Mouse (Mus musculus) hindbrain, embryonic 15.5 days (tissue): ENCODE results near the gene Ccdc12. TPM values are rescaled to one million over a fixed set of nuclear protein-coding genes. Genes with fewer than 3 reads are reported as not detected.

ENCODE experiments used
- ATAC-seq: fragments of 200-750 bp; cut with Nextera tagmentation; 2 replicates; pipeline ENCODE4 v1.8.0; 2017; ENCODE audit warnings: low read depth, moderate number of reproducible peaks, moderate TSS enrichment; ENCODE audit not compliant: low FRiP score
- H3K27ac ChIP-seq: fragments of 300-500 bp; sonication (generic); replicated peaks from 2 replicates; pipeline ENCODE4 v1.5.1; 2015; ENCODE audit warnings: mild to moderate bottlenecking, inconsistent platforms
- H3K27me3 ChIP-seq: fragments of 300-500 bp; sonication (generic); 2 replicates; pipeline ENCODE4 v1.6.1; 2015; ENCODE audit warnings: control low read depth, inconsistent platforms
- H3K36me3 ChIP-seq: fragments of 300-500 bp; sonication (generic); 2 replicates; pipeline ENCODE4 v1.6.1; 2015; ENCODE audit warnings: control low read depth, inconsistent platforms
- H3K4me1 ChIP-seq: fragments of 300-500 bp; sonication (generic); replicated peaks from 2 replicates; pipeline ENCODE4 v1.6.1; 2015; ENCODE audit warnings: control low read depth, inconsistent platforms
- H3K4me2 ChIP-seq: fragments of 300-500 bp; sonication (generic); 2 replicates; pipeline ENCODE4 v1.6.1; 2015; ENCODE audit warnings: moderate library complexity, mild to moderate bottlenecking, inconsistent platforms
- H3K4me3 ChIP-seq: fragments of 300-500 bp; sonication (generic); 2 replicates; pipeline ENCODE4 v1.5.1; 2015; ENCODE audit warnings: mild to moderate bottlenecking, inconsistent platforms
- H3K9ac ChIP-seq: fragments of 300-500 bp; sonication (generic); 2 replicates; pipeline ENCODE4 v1.6.1; 2015; ENCODE audit warnings: inconsistent platforms
- H3K9me3 ChIP-seq: fragments of 300-500 bp; sonication (generic); 2 replicates; pipeline ENCODE4 v1.6.1; 2016; ENCODE audit warnings: control low read depth, inconsistent platforms
- WGBS: fragments of 180-500 bp; shearing (Covaris S2); methylation state at CpG from one replicate; pipeline ENCODE4 v1.1.7; 2015; 5-methylcytosine and 5-hydroxymethylcytosine counted together
- polyA plus RNA-seq: library from polyadenylated mRNA; unstranded; fragments of >200 nt; fragmentation: Nextera tagmentation; extraction: Ambion mirVana; gene quantifications from 2 replicates; pipeline ENCODE4 v1.2.1, GENCODE M21; 2015

The Ccdc12 gene
- polyA plus RNA-seq, 1 experiment from 2014 or later = 103 TPM

GRCm38 (mm10) chr9:110631191-110631590 is 25.1 kb upstream of the Ccdc12 start:
- Histone ChIP-seq H3K27me3 (peaks cover 4% of the 10 kb centered on the region; the same call in 1 of the 2 replicates), H3K4me1 (peaks cover 13% of the 10 kb centered on the region), H3K4me3 (peak overlapping the region; percentile 31), H3K9ac (peak overlapping the region; percentile 17; the same call in 1 of the 2 replicates), H3K9me3 (no peaks in the 10 kb centered on the region), H3K4me2 (peak overlapping the region; percentile 57), H3K27ac (no peak overlapping the region), H3K36me3 (0 out of 2 replicates have a peak, but pooled peaks cover 6% of the 10 kb centered on the region)
- no peak; the same call in 1 of the 2 replicates for ATAC-seq
- 27% methylated on average over 10 of the region's 10 CpGs for WGBS

GRCm38 (mm10) chr9:110631651-110632275 is 24.5 kb upstream of the Ccdc12 start:
- ATAC-seq = peak; percentile 14; the same call in 1 of the 2 replicates
- Histone ChIP-seq H3K9ac (peak overlapping the region; percentile 17; the same call in 1 of the 2 replicates), H3K9me3 (no peaks in the 10 kb centered on the region), H3K4me1 (peaks cover 13% of the 10 kb centered on the region), H3K27me3 (peaks cover 4% of the 10 kb centered on the region; the same call in 1 of the 2 replicates), H3K4me2 (peak overlapping the region; percentile 57), H3K4me3 (peak overlapping the region; percentile 31), H3K36me3 (0 out of 2 replicates have a peak, but pooled peaks cover 6% of the 10 kb centered on the region), H3K27ac (no peak overlapping the region)
- WGBS = 18% methylated on average over 30 of the region's 30 CpGs

GRCm38 (mm10) chr9:110632671-110633070 is 23.6 kb upstream of the Ccdc12 start:
- Histone ChIP-seq H3K4me3 (no peak overlapping the region), H3K9ac (no peak overlapping the region), H3K9me3 (no peaks in the 10 kb centered on the region), H3K27me3 (peaks cover 4% of the 10 kb centered on the region; the same call in 1 of the 2 replicates), H3K4me2 (no peak overlapping the region), H3K27ac (no peak overlapping the region), H3K4me1 (peaks cover 13% of the 10 kb centered on the region), H3K36me3 (0 out of 2 replicates have a peak, but pooled peaks cover 2% of the 10 kb centered on the region)
- no peak for ATAC-seq
- 84% methylated on average over 15 of the region's 15 CpGs for WGBS

GRCm38 (mm10) chr9:110633882-110634281 is 22.4 kb upstream of the Ccdc12 start:
- Histone ChIP-seq H3K4me3 (no peak overlapping the region), H3K36me3 (no peaks in the 10 kb centered on the region), H3K4me1 (peaks cover 13% of the 10 kb centered on the region), H3K4me2 (no peak overlapping the region), H3K27me3 (peaks cover 4% of the 10 kb centered on the region; the same call in 1 of the 2 replicates), H3K9me3 (no peaks in the 10 kb centered on the region), H3K27ac (no peak overlapping the region), H3K9ac (no peak overlapping the region)
- 81% methylated on average over 17 of the region's 17 CpGs for WGBS
- no peak for ATAC-seq

GRCm38 (mm10) chr9:110635225-110635624 is 21.1 kb upstream of the Ccdc12 start:
- WGBS = 8% methylated on average over 19 of the region's 19 CpGs
- ATAC-seq = no peak
- H3K27me3 ChIP-seq = peaks cover 4% of the 10 kb centered on the region; the same call in 1 of the 2 replicates

GRCm38 (mm10) chr9:110638611-110639021 is 17.7 kb upstream of the Ccdc12 start:
- Histone ChIP-seq H3K36me3 (no peaks in the 10 kb centered on the region), H3K4me1 (no peaks in the 10 kb centered on the region), H3K27me3 (no peaks in the 10 kb centered on the region), H3K4me2 (no peak overlapping the region), H3K9ac (no peak overlapping the region), H3K4me3 (no peak overlapping the region), H3K27ac (no peak overlapping the region), H3K9me3 (no peaks in the 10 kb centered on the region)
- 77% methylated on average over 10 of the region's 10 CpGs for WGBS
- ATAC-seq = no peak

More at GRCm38 (mm10) chr9:110635225-110635624, 21.1 kb upstream of the Ccdc12 start:
- H3K4me1 ChIP-seq = peaks cover 13% of the 10 kb centered on the region
- no peaks in the 10 kb centered on the region for H3K9me3 ChIP-seq
- no peak overlapping the region for H3K27ac ChIP-seq
- H3K36me3 ChIP-seq = no peaks in the 10 kb centered on the region
- H3K4me2 ChIP-seq = no peak overlapping the region
- H3K4me3 ChIP-seq = no peak overlapping the region
- no peak overlapping the region for H3K9ac ChIP-seq

GRCm38 (mm10) chr9:110641006-110641405 is 15.3 kb upstream of the Ccdc12 start:
- ATAC-seq = no peak
- Histone ChIP-seq H3K36me3 (no peaks in the 10 kb centered on the region), H3K4me1 (no peaks in the 10 kb centered on the region), H3K4me3 (no peak overlapping the region), H3K4me2 (no peak overlapping the region), H3K9me3 (no peaks in the 10 kb centered on the region), H3K27ac (no peak overlapping the region), H3K9ac (no peak overlapping the region), H3K27me3 (no peaks in the 10 kb centered on the region)
- 92% methylated on average over 5 of the region's 5 CpGs for WGBS

GRCm38 (mm10) chr9:110642812-110643524 is 13.3 kb upstream of the Ccdc12 start:
- no peak overlapping the region for H3K9ac ChIP-seq
- H3K27me3 ChIP-seq = no peaks in the 10 kb centered on the region
- 48% methylated on average over 5 of the region's 5 CpGs for WGBS
- H3K9me3 ChIP-seq = no peaks in the 10 kb centered on the region
- H3K4me1 ChIP-seq = no peaks in the 10 kb centered on the region
- H3K36me3 ChIP-seq = no peaks in the 10 kb centered on the region
- H3K4me3 ChIP-seq = no peak overlapping the region
- no peak overlapping the region for H3K27ac ChIP-seq
- no peak for ATAC-seq
- H3K4me2 ChIP-seq = no peak overlapping the region

- no peaks in the 10 kb centered on the region for H3K9me3 ChIP-seq
- no peak overlapping the region for H3K4me3 ChIP-seq
- H3K9ac ChIP-seq = no peak overlapping the region
- no peak for ATAC-seq
- 75% methylated on average over 9 of the region's 9 CpGs for WGBS
- H3K27me3 ChIP-seq = no peaks in the 10 kb centered on the region
- H3K4me1 ChIP-seq = no peaks in the 10 kb centered on the region
- H3K27ac ChIP-seq = no peak overlapping the region
- no peaks in the 10 kb centered on the region for H3K36me3 ChIP-seq
- no peak overlapping the region for H3K4me2 ChIP-seq
These were observed 12.5 kb upstream of the Ccdc12 start for GRCm38 (mm10) chr9:110643787-110644186.

GRCm38 (mm10) chr9:110644295-110644694 is 12.0 kb upstream of the Ccdc12 start:
- 89% methylated on average over 10 of the region's 10 CpGs for WGBS
- Histone ChIP-seq H3K27me3 (no peaks in the 10 kb centered on the region), H3K4me1 (peaks cover 2% of the 10 kb centered on the region), H3K9me3 (no peaks in the 10 kb centered on the region), H3K9ac (no peak overlapping the region), H3K27ac (no peak overlapping the region), H3K4me2 (no peak overlapping the region), H3K36me3 (no peaks in the 10 kb centered on the region), H3K4me3 (no peak overlapping the region)
- ATAC-seq = no peak

- H3K4me2 ChIP-seq = no peak overlapping the region
- ATAC-seq = no peak
- H3K27ac ChIP-seq = no peak overlapping the region
- no peak overlapping the region for H3K4me3 ChIP-seq
- no peaks in the 10 kb centered on the region for H3K9me3 ChIP-seq
- peaks cover 11% of the 10 kb centered on the region for H3K4me1 ChIP-seq
- H3K36me3 ChIP-seq = no peaks in the 10 kb centered on the region
- H3K9ac ChIP-seq = no peak overlapping the region
- 90% methylated on average over 9 of the region's 9 CpGs for WGBS
- H3K27me3 ChIP-seq = no peaks in the 10 kb centered on the region
These were observed 11.1 kb upstream of the Ccdc12 start for GRCm38 (mm10) chr9:110645219-110645618.

GRCm38 (mm10) chr9:110649775-110650174 is 6.5 kb upstream of the Ccdc12 start:
- ATAC-seq = peak; percentile 31; the same call in 1 of the 2 replicates
- peaks cover 42% of the 10 kb centered on the region for H3K4me1 ChIP-seq
- H3K27ac ChIP-seq = peak overlapping the region; percentile 62
- H3K27me3 ChIP-seq = peaks cover 8% of the 10 kb centered on the region; the same call in 1 of the 2 replicates
- H3K36me3 ChIP-seq = no peaks in the 10 kb centered on the region
- no peaks in the 10 kb centered on the region for H3K9me3 ChIP-seq
- H3K4me3 ChIP-seq = no peak overlapping the region
- 0 out of 2 replicates have a peak overlapping the region, but pooled peaks have one; percentile 10 for H3K4me2 ChIP-seq
- no peak overlapping the region for H3K9ac ChIP-seq
